Mouse (Mus musculus): ENCODE measurements around the gene Hoxc9. TPM values are rescaled to one million over a fixed set of nuclear protein-coding genes. Genes with fewer than 3 reads are reported as not detected.
A peak's percentile ranks its signal among the peaks of the same experiment; 100 is the strongest.

The Hoxc9 gene
- 1 to 10 TPM; 5.7 to 5.8 TPM for total RNA-seq (2021)
- long read RNA-seq, experiment 1, partial matches to known transcripts, result 10 of 11 reads
- long read RNA-seq, experiment 1, other reads (novel, unspliced or antisense), result 1 of 11 reads
- long read RNA-seq, experiment 2, partial matches to known transcripts, result 9 of 10 reads
- long read RNA-seq, experiment 2, other reads (novel, unspliced or antisense), result 1 of 10 reads

- no peak for DNase-seq
Observed at GRCm38 (mm10) chr15:102976171-102976570, at the start of gene Hoxc9. Gene Hoxc9 (plus strand): TSS chr15:102976439.

GRCm38 (mm10) chr15:102927032-102927645, 49.1 kb upstream of the Hoxc9 start:
- intact Hi-C loops (cut with DNase I; ENCODE audit: low total_unique reads), result no loop called here
- DNase-seq, result no peak

More at GRCm38 (mm10) chr15:102976171-102976570, at the start of gene Hoxc9:
- intact Hi-C loops (cut with DNase I; ENCODE audit: low total_unique reads), result no loop called here

GRCm38 (mm10) chr15:102931706-102932358, 44.4 kb upstream of the Hoxc9 start:
- no peak for DNase-seq
- intact Hi-C loops (cut with DNase I; ENCODE audit: low total_unique reads), result no loop called here

- no peak for DNase-seq
- intact Hi-C loops (cut with DNase I; ENCODE audit: low total_unique reads), result no loop called here
Observed at GRCm38 (mm10) chr15:102934438-102934837, 41.8 kb upstream of the Hoxc9 start.

- no peak for DNase-seq
Observed at GRCm38 (mm10) chr15:102934897-102935296, 41.3 kb upstream of the Hoxc9 start.

GRCm38 (mm10) chr15:102936279-102936972, 39.8 kb upstream of the Hoxc9 start, which contains the start of gene Hoxc12:
Gene Hoxc12 (plus strand): TSS chr15:102936757.
- intact Hi-C loops (cut with DNase I; ENCODE audit: low total_unique reads), result loop anchor here (5.0 kb wide), 1 partner anchor 164 kb away; no protein-coding TSS in a partner anchor
- DNase-seq, result no peak

More at GRCm38 (mm10) chr15:102934897-102935296, 41.3 kb upstream of the Hoxc9 start:
- intact Hi-C loops (cut with DNase I; ENCODE audit: low total_unique reads), result loop anchor here (5.0 kb wide), 1 partner anchor 163 kb away; no protein-coding TSS in a partner anchor

DNA sequence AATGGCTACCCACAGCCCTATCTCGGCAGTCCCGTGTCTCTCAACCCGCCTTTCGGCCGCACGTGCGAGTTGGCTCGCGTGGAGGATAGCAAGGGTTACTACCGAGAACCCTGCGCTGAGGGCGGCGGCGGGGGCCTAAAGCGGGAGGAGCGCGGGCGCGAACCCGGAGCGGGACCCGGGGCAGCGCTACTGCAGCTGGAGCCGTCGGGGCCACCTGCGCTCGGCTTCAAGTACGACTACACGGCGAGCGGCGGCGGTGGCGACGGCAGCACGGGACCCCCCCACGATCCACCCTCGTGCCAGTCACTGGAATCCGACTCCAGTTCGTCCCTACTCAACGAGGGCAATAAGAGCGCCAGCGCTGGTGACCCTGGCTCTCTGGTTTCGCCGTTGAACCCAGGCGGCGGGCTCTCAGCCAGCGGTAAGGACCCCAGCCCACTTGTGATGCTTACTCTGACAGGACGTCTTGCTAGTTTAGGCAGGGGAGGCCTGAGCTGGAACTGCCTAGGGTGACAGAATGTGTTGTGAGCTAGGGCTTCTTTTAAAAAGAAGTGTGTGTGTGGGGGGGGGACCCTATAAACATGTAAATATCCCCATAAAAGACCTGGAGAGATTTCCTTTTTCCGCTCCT, 39.1 kb upstream of the Hoxc9 start:
- intact Hi-C loops (cut with DNase I; ENCODE audit: low total_unique reads), result loop anchor here (5.0 kb wide), 1 partner anchor 165 kb away; no protein-coding TSS in a partner anchor
- DNase-seq, result no peak

- DNase-seq, result no peak
- intact Hi-C loops (cut with DNase I; ENCODE audit: low total_unique reads), result loop anchor here (5.0 kb wide), 1 partner anchor 167 kb away; no protein-coding TSS in a partner anchor
Observed at GRCm38 (mm10) chr15:102939256-102940155, 36.7 kb upstream of the Hoxc9 start.

DNA sequence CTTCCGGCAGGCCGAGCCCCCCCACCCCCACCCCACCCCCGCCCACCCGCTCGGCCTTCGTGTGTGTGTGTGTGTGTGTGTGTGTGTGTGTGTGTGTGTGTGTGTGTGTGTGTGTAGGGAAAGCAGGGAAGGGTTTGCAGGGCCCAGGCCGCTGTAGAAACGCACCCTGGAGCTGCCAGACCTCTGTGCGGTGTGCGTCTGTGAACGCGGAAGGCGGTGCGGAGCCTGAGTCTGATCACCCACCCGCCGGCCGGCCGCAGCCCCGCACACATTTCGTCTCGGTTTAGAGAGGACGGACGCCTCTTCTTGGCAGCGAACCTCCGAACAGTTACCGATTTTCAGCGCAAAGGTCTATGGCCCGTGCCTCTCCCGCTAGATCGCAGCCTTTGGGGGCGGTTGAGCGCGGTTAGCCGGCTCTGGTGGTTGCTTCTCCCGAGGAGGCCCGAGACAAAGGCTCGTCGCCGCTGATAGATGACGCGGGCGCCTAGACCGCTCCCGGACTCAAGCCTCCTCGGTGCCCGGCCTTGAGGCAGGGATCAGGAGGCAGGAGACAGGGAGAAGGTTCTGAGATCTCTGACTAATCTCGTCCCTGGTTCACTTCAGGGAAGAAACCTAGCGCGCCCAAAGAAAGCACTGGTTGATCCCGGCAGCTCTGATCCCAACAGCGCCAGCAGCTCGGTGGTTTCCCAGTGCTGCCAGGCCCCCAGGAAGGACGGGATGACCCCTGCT, 33.3 kb upstream of the Hoxc9 start:
- DNase-seq, result peak; percentile 77
- intact Hi-C loops (cut with DNase I; ENCODE audit: low total_unique reads), result no loop called here

- DNase-seq, result no peak
- intact Hi-C loops (cut with DNase I; ENCODE audit: low total_unique reads), result no loop called here
Observed at GRCm38 (mm10) chr15:102943468-102943813, 32.8 kb upstream of the Hoxc9 start.

DNA sequence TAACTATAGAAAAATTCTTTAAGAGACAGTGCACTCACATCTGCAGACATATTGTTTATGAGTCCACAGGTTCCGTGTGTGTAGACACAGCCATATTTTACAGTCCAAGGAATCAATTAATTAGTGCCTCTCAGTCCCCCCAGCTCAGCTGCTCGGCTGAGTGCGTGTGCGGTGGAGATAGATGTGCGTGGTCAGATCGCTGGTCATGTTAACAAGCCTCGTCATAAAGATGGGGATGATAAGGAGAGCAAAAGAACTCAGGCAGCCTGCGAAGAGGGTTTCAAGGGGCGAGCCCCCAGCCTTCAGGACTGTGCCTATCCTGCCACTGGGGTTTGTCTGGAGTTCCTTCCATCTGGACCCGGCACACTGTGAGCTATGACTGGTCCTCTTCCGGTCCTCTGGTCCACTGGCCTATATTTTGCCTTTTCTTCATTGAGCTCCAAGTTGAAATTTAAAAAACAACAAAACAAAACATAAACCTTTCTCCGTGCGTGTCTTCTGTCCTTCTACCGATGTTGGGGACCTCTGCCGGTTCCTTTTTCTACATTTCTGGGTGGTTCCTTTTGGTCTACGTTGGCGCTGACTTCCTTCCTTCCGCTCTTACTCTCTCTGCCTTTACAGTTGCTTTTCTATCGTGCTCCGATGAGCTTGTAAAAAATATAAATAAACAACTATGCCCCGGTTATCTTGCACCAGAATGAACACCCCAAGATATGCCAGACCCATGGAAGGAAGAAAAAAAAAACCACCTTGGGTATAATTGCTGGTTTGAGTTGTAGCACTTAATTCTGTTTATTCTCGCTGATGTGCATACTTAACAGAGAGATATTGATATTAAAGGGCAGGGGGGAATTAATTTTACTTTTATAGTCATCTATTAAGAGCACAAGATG, 30.8 kb upstream of the Hoxc9 start:
- intact Hi-C loops (cut with DNase I; ENCODE audit: low total_unique reads), result no loop called here
- no peak for DNase-seq

- intact Hi-C loops (cut with DNase I; ENCODE audit: low total_unique reads), result no loop called here
- no peak for DNase-seq
Observed at GRCm38 (mm10) chr15:102947276-102947675, 29.0 kb upstream of the Hoxc9 start.

GRCm38 (mm10) chr15:102948842-102949241, 27.4 kb upstream of the Hoxc9 start:
- no peak for DNase-seq
- intact Hi-C loops (cut with DNase I; ENCODE audit: low total_unique reads), result no loop called here

GRCm38 (mm10) chr15:102949696-102950095, 26.5 kb upstream of the Hoxc9 start:
- no peak for DNase-seq
- intact Hi-C loops (cut with DNase I; ENCODE audit: low total_unique reads), result no loop called here

GRCm38 (mm10) chr15:102950877-102951276, 25.4 kb upstream of the Hoxc9 start:
- intact Hi-C loops (cut with DNase I; ENCODE audit: low total_unique reads), result no loop called here
- DNase-seq, result no peak

DNA sequence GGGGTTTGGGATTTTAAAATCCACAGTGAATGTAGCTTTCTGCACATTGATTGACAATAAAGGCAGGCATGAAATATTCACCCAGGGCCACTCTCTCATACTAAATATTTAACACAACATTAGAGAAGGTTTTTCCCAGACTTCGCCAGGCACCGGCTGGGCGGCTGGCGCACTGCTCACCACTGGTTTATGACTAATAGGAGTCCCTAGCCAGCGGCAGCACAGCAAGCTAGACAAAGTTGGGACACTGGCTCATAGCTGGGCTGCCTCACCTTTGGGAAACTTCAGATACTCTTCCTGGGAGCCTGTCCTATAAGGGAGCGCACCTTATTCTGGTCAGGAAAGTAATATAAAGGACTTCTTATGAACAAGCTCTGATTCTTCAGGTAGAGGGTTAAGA, 22.7 kb upstream of the Hoxc9 start:
- peak; percentile 48 for DNase-seq
- intact Hi-C loops (cut with DNase I; ENCODE audit: low total_unique reads), result no loop called here

All from gastrocnemius, postnatal 14 days (tissue).